Mouse (Mus musculus) neural tube, embryonic 15.5 days (tissue): ENCODE data around the gene Gm10217. TPM values are rescaled to one million over a fixed set of nuclear protein-coding genes. Genes with fewer than 3 reads are reported as not detected.

Source experiments
- ATAC-seq: fragments of 200-750 bp; cut with Nextera tagmentation; 2 replicates; pipeline ENCODE4 v1.8.0; 2017; ENCODE audit warnings: mild to moderate bottlenecking, moderate TSS enrichment, moderate library complexity; ENCODE audit not compliant: low FRiP score
- H3K27ac ChIP-seq: fragments of 300-500 bp; sonication (generic); replicated peaks from 2 replicates; pipeline ENCODE4 v1.5.1; 2015; ENCODE audit warnings: mild to moderate bottlenecking, inconsistent platforms
- H3K27me3 ChIP-seq: fragments of 300-500 bp; sonication (generic); replicated peaks from 2 replicates; pipeline ENCODE4 v1.6.1; 2015; ENCODE audit warnings: inconsistent platforms
- H3K36me3 ChIP-seq: fragments of 300-500 bp; sonication (generic); 2 replicates; pipeline ENCODE4 v1.6.1; 2015; ENCODE audit warnings: inconsistent platforms
- H3K4me1 ChIP-seq: fragments of 300-500 bp; sonication (generic); 2 replicates; pipeline ENCODE4 v1.6.1; 2015; ENCODE audit warnings: inconsistent platforms
- H3K4me2 ChIP-seq: fragments of 300-500 bp; sonication (generic); 2 replicates; pipeline ENCODE4 v1.6.1; 2015; ENCODE audit warnings: inconsistent platforms, mild to moderate bottlenecking, moderate library complexity
- H3K4me3 ChIP-seq: fragments of 300-500 bp; sonication (generic); replicated peaks from 2 replicates; pipeline ENCODE4 v1.5.1; 2015; ENCODE audit warnings: mild to moderate bottlenecking, inconsistent platforms
- H3K9ac ChIP-seq: fragments of 300-500 bp; sonication (generic); replicated peaks from 2 replicates; pipeline ENCODE4 v1.6.1; 2015; ENCODE audit warnings: mild to moderate bottlenecking, inconsistent platforms
- H3K9me3 ChIP-seq: fragments of 300-500 bp; sonication (generic); replicated peaks from 2 replicates; pipeline ENCODE4 v1.6.1; 2016; ENCODE audit warnings: inconsistent platforms
- WGBS: fragments of 180-500 bp; shearing (Covaris S2); methylation state at CpG from one replicate; pipeline ENCODE4 v1.1.7; 2015; ENCODE audit warnings: mixed read lengths; 5-methylcytosine and 5-hydroxymethylcytosine counted together
- polyA plus RNA-seq: library from polyadenylated mRNA; unstranded; fragments of >200 nt; fragmentation: Nextera tagmentation; extraction: Ambion mirVana; gene quantifications from 2 replicates; pipeline ENCODE4 v1.2.1, GENCODE M21; 2015

Gm10217 gene
- not detected in 2 replicates for polyA plus RNA-seq

GRCm38 (mm10) chr8:9863951-9864350 lies at the start of gene Gm10217:
Gene Gm10217 (plus strand): TSS chr8:9864251.
- 96% methylated on average over 3 of the region's 3 CpGs for WGBS

GRCm38 (mm10) chr8:9824770-9825169 lies 39.3 kb upstream of the Gm10217 start:
- H3K27me3 ChIP-seq, result no peaks in the 10 kb centered on the region
- 76% methylated on average over 8 of the region's 8 CpGs for WGBS
- no peak for ATAC-seq
- H3K4me3 ChIP-seq, result no peak overlapping the region
- no peak overlapping the region for H3K4me2 ChIP-seq
- no peak overlapping the region for H3K27ac ChIP-seq
- no peaks in the 10 kb centered on the region for H3K4me1 ChIP-seq
- no peaks in the 10 kb centered on the region for H3K9me3 ChIP-seq
- no peak overlapping the region for H3K9ac ChIP-seq
- no peaks in the 10 kb centered on the region for H3K36me3 ChIP-seq

More at GRCm38 (mm10) chr8:9863951-9864350, at the start of gene Gm10217:
- no peaks in the 10 kb centered on the region for H3K36me3 ChIP-seq
- H3K4me2 ChIP-seq, result no peak within 1 kb of the TSS
- H3K9me3 ChIP-seq, result no peaks in the 10 kb centered on the region
- no peak within 1 kb of the TSS for H3K9ac ChIP-seq
- ATAC-seq, result no peak
- no peaks in the 10 kb centered on the region for H3K27me3 ChIP-seq
- H3K4me3 ChIP-seq, result no peak within 1 kb of the TSS
- H3K4me1 ChIP-seq, result no peaks in the 10 kb centered on the region
- no peak within 1 kb of the TSS for H3K27ac ChIP-seq

GRCm38 (mm10) chr8:9840257-9840656 lies 23.8 kb upstream of the Gm10217 start:
- H3K27ac ChIP-seq, result no peak overlapping the region
- H3K36me3 ChIP-seq, result no peaks in the 10 kb centered on the region
- H3K9me3 ChIP-seq, result no peaks in the 10 kb centered on the region
- WGBS, result 95% methylated on average over 3 of the region's 3 CpGs
- H3K27me3 ChIP-seq, result no peaks in the 10 kb centered on the region
- no peak overlapping the region for H3K9ac ChIP-seq
- H3K4me2 ChIP-seq, result no peak overlapping the region
- no peak for ATAC-seq
- no peaks in the 10 kb centered on the region for H3K4me1 ChIP-seq
- no peak overlapping the region for H3K4me3 ChIP-seq

DNA sequence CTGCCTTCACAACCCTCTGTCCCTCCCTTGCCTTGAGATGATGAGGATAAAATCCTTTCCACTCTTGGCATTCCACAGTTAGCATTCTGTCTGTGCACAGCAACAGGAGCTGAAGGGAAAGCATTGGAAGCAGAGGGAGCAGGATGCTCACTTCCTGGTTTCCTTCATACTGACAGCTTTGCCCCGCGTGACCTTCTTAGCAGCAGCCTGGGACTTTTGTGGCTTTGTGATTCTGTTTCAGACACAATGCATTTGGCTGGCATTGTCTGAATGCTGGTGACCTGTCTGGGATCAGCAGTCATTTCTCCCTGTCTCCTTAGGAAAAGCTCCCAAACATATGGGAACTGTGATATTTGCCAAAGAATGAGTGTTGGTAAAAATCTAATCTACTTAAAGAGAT lies 4.8 kb upstream of the Gm10217 start:
- H3K9me3 ChIP-seq, result no peaks in the 10 kb centered on the region
- H3K36me3 ChIP-seq, result no peaks in the 10 kb centered on the region
- no peaks in the 10 kb centered on the region for H3K27me3 ChIP-seq
- H3K4me2 ChIP-seq, result no peak overlapping the region
- H3K27ac ChIP-seq, result no peak overlapping the region
- H3K4me1 ChIP-seq, result no peaks in the 10 kb centered on the region
- 26% methylated on average over 2 of the region's 2 CpGs for WGBS
- no peak overlapping the region for H3K9ac ChIP-seq
- ATAC-seq, result no peak
- no peak overlapping the region for H3K4me3 ChIP-seq

GRCm38 (mm10) chr8:9860539-9861203 lies 3.4 kb upstream of the Gm10217 start:
- H3K4me2 ChIP-seq, result no peak overlapping the region
- H3K4me1 ChIP-seq, result no peaks in the 10 kb centered on the region
- no peak overlapping the region for H3K27ac ChIP-seq
- no peak overlapping the region for H3K4me3 ChIP-seq
- no peak for ATAC-seq
- no peaks in the 10 kb centered on the region for H3K9me3 ChIP-seq
- H3K27me3 ChIP-seq, result no peaks in the 10 kb centered on the region
- 78% methylated on average over 10 of the region's 10 CpGs for WGBS
- no peaks in the 10 kb centered on the region for H3K36me3 ChIP-seq
- no peak overlapping the region for H3K9ac ChIP-seq

DNA sequence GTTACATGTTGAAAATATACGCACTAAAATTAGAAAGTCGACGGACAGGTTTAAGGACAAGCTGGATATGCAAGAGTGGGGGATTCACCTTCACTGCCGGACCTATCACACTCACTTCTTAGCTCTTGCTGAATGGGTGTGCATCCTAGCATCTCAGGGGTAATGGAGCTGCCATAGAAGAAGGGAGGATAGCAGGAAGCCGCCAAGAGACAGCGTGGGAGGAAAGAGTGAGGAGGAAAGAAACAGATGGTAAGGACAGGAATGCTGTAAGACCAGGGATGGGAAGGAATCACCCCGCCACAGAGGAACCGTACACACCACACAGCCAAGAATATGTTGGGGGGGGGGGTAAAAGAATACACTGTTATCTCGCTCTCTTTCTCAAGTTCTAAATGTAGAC lies 1.1 kb downstream of the Gm10217 start:
- Histone ChIP-seq H3K4me1 (no peaks in the 10 kb centered on the region), H3K4me2 (no peak overlapping the region), H3K9me3 (no peaks in the 10 kb centered on the region), H3K4me3 (no peak overlapping the region), H3K36me3 (no peaks in the 10 kb centered on the region), H3K27me3 (no peaks in the 10 kb centered on the region), H3K9ac (no peak overlapping the region), H3K27ac (no peak overlapping the region)
- WGBS, result 93% methylated on average over 9 of the region's 9 CpGs
- no peak for ATAC-seq

DNA sequence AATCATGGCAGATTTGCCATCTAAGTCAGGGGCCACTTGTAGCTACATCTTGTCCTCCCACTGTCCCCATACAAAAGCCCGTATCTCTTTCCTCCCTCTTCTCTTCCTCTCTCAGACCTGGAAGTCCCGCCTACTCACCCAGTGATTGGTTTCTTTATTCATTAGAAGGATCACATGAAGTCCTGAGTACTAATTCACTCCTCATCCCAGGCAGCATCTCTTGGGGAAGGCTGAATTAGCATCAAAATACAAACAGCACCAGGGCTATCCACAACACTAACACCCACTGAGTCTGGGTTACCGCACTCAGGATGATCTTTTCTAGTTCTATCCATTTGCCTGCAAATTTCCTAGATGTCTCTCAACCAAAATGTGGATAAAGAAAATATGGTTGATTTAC lies 4.0 kb downstream of the Gm10217 start:
- H3K4me3 ChIP-seq, result no peak overlapping the region
- no peak overlapping the region for H3K4me2 ChIP-seq
- no peak overlapping the region for H3K9ac ChIP-seq
- 49% methylated on average over 3 of the region's 3 CpGs for WGBS
- no peaks in the 10 kb centered on the region for H3K9me3 ChIP-seq
- no peak for ATAC-seq
- no peaks in the 10 kb centered on the region for H3K4me1 ChIP-seq
- no peak overlapping the region for H3K27ac ChIP-seq
- no peaks in the 10 kb centered on the region for H3K36me3 ChIP-seq
- no peaks in the 10 kb centered on the region for H3K27me3 ChIP-seq

GRCm38 (mm10) chr8:9876241-9876640 lies 12.2 kb downstream of the Gm10217 start:
- H3K36me3 ChIP-seq, result no peaks in the 10 kb centered on the region
- 68% methylated on average over 1 of the region's 1 CpGs for WGBS
- ATAC-seq, result no peak

GRCm38 (mm10) chr8:9879921-9880320 lies 15.9 kb downstream of the Gm10217 start:
- Histone ChIP-seq H3K27ac (no peak overlapping the region), H3K4me1 (peaks cover 10% of the 10 kb centered on the region), H3K9ac (no peak overlapping the region), H3K9me3 (no peaks in the 10 kb centered on the region), H3K36me3 (no peaks in the 10 kb centered on the region), H3K4me3 (no peak overlapping the region), H3K4me2 (no peak overlapping the region), H3K27me3 (no peaks in the 10 kb centered on the region)
- 55% methylated on average over 4 of the region's 4 CpGs for WGBS
- ATAC-seq, result no peak

More at GRCm38 (mm10) chr8:9876241-9876640, 12.2 kb downstream of the Gm10217 start:
- H3K4me3 ChIP-seq, result no peak overlapping the region
- no peaks in the 10 kb centered on the region for H3K27me3 ChIP-seq
- no peak overlapping the region for H3K27ac ChIP-seq
- H3K9me3 ChIP-seq, result no peaks in the 10 kb centered on the region
- H3K9ac ChIP-seq, result no peak overlapping the region
- H3K4me2 ChIP-seq, result no peak overlapping the region
- H3K4me1 ChIP-seq, result peaks cover 10% of the 10 kb centered on the region

DNA sequence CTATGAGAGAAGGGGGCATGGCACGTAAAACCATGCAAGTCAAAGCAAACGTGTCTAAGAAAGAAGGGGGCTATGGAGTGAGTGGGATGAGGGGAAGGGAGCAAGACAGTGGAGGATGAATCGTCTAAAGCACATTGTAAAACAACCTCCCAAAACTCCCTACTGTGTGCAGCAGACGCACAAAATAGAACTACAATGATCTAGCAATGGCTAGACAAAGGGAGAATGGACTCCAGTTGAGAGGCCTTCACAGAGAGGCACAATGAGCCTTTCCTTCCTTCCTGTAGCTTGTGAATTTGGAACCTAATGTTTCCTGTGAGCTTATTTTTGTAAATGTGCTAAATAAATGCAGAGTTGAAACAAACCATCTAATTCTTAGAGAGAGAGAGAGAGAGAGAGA lies 22.7 kb downstream of the Gm10217 start:
- H3K36me3 ChIP-seq, result no peaks in the 10 kb centered on the region
- H3K4me3 ChIP-seq, result no peak overlapping the region
- ATAC-seq, result no peak
- H3K9ac ChIP-seq, result no peak overlapping the region
- no peaks in the 10 kb centered on the region for H3K9me3 ChIP-seq
- H3K4me2 ChIP-seq, result no peak overlapping the region
- H3K4me1 ChIP-seq, result no peaks in the 10 kb centered on the region
- H3K27me3 ChIP-seq, result no peaks in the 10 kb centered on the region
- no peak overlapping the region for H3K27ac ChIP-seq
- 60% methylated on average over 4 of the region's 4 CpGs for WGBS

DNA sequence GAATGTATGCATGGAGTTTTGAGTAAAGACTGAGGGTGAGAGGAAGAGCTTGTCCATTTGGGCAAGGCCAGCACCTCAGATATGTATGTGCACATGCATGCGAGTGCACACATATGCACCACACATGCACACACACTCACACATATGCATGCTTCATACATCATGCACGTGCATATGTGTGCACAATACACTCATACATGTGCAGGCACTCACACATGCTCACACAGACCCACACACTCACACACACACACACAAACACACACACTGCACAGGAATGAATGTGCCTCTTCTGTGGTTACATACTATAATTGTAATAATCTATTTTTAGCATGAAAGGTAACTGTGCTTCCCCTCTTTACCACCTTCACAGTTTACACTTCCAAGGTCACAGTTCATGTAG lies 35.1 kb downstream of the Gm10217 start:
- Histone ChIP-seq H3K4me3 (no peak overlapping the region), H3K4me2 (no peak overlapping the region), H3K27ac (no peak overlapping the region), H3K4me1 (no peaks in the 10 kb centered on the region), H3K9ac (no peak overlapping the region), H3K9me3 (no peaks in the 10 kb centered on the region), H3K36me3 (no peaks in the 10 kb centered on the region), H3K27me3 (no peaks in the 10 kb centered on the region)
- WGBS, result 89% methylated on average over 2 of the region's 2 CpGs
- no peak for ATAC-seq

- H3K4me2 ChIP-seq, result no peak overlapping the region
- no peak overlapping the region for H3K4me3 ChIP-seq
- H3K27ac ChIP-seq, result no peak overlapping the region
- 49% methylated on average over 3 of the region's 3 CpGs for WGBS
- H3K27me3 ChIP-seq, result no peaks in the 10 kb centered on the region
- H3K4me1 ChIP-seq, result no peaks in the 10 kb centered on the region
- H3K9ac ChIP-seq, result no peak overlapping the region
- H3K36me3 ChIP-seq, result no peaks in the 10 kb centered on the region
- no peaks in the 10 kb centered on the region for H3K9me3 ChIP-seq
- no peak for ATAC-seq
These were observed 35.6 kb downstream of the Gm10217 start for GRCm38 (mm10) chr8:9899673-9900072.
